Mouse (Mus musculus): ENCODE results near the gene Iqschfp.
A peak's percentile ranks its signal among the peaks of the same experiment; 100 is the strongest.

Iqschfp gene

GRCm38 (mm10) chr3:67959672-67960071 lies 67.6 kb downstream of the Iqschfp start:
- no peak for DNase-seq

GRCm38 (mm10) chr3:67960133-67960532 lies 68.1 kb downstream of the Iqschfp start:
- no peak for DNase-seq

GRCm38 (mm10) chr3:67960727-67961126 lies 68.7 kb downstream of the Iqschfp start:
- DNase-seq, result no peak

GRCm38 (mm10) chr3:67961934-67962639 lies 70.1 kb downstream of the Iqschfp start:
- no peak for DNase-seq

GRCm38 (mm10) chr3:67974340-67974998 lies 82.4 kb downstream of the Iqschfp start:
- DNase-seq, result no peak

GRCm38 (mm10) chr3:67980006-67980405 lies 88.0 kb downstream of the Iqschfp start:
- no peak for DNase-seq

GRCm38 (mm10) chr3:67983329-67983728 lies 91.3 kb downstream of the Iqschfp start:
- DNase-seq, result no peak

GRCm38 (mm10) chr3:68002415-68002814 lies 110.4 kb downstream of the Iqschfp start:
- DNase-seq, result no peak

- no peak for DNase-seq
Measured at GRCm38 (mm10) chr3:68012342-68012741, 120.3 kb downstream of the Iqschfp start.

GRCm38 (mm10) chr3:68015786-68016185 lies 123.8 kb downstream of the Iqschfp start:
- DNase-seq, result no peak

GRCm38 (mm10) chr3:68019401-68019800 lies 127.4 kb downstream of the Iqschfp start:
- no peak for DNase-seq

- DNase-seq, result no peak
Measured at GRCm38 (mm10) chr3:68036097-68036496, 144.1 kb downstream of the Iqschfp start.

- no peak for DNase-seq
Measured at GRCm38 (mm10) chr3:68042951-68043350, 150.9 kb downstream of the Iqschfp start.

GRCm38 (mm10) chr3:68045475-68046416 lies 153.7 kb downstream of the Iqschfp start:
- DNase-seq, result peak; percentile 18

GRCm38 (mm10) chr3:68053538-68053937 lies 161.5 kb downstream of the Iqschfp start:
- no peak for DNase-seq

- no peak for DNase-seq
Measured at GRCm38 (mm10) chr3:68055071-68055470, 163.0 kb downstream of the Iqschfp start.

- peak; percentile 80 for DNase-seq
Measured at GRCm38 (mm10) chr3:68056373-68057275, 164.6 kb downstream of the Iqschfp start.

GRCm38 (mm10) chr3:68059162-68059800 lies 167.2 kb downstream of the Iqschfp start:
- DNase-seq, result peak; percentile 25

- peak; percentile 43 for DNase-seq
Measured at GRCm38 (mm10) chr3:68064731-68065130, 172.7 kb downstream of the Iqschfp start, which contains the start of gene Schip1. TSS of gene Schip1 (plus strand) at chr3:68064802.

GRCm38 (mm10) chr3:68071395-68072386 lies 179.7 kb downstream of the Iqschfp start:
- no peak for DNase-seq

Measured in kidney, adult 18-20 months (tissue).